Mouse (Mus musculus): ENCODE measurements around the gene Vnn1.
A peak's percentile ranks its signal among the peaks of the same experiment; 100 is the strongest.

Vnn1 gene

DNA sequence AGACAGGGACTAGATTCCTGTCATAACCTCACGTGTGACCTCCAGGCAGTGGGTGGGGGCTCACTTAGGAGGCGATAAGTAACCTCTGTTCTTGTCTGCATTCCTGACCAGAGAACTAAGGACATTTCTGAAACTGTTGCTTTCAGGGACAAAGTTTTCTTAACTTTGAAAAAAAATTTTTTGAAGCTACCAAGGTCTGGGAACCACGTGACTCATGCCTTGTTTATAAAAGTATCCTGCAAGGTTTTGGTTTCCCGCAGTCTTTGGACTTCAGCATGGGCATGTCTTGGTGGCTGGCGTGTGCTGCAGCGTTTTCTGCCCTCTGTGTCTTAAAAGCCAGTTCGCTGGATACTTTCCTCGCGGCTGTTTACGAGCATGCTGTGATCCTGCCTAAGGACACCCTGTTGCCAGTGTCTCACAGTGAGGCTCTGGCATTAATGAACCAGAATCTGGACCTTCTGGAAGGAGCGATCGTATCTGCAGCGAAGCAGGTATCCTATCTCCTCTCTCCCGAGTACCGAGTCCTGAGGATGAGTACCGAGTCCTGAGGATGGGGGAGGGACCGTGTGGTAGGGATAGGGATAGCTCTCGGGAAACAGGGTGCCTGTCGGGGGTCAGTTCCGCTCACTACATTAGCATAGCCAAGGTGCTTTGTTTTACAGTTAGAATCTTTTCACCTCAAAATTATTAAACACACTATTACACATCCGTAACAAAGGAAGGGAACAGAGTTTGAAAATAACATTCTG is at the start of gene Vnn1:
Vnn1 (plus strand) TSS at position 88 of the 749 bp plus-strand sequence.
- DNase-seq (ENCODE audit: low spot score in 2 of 2): no peak

DNA sequence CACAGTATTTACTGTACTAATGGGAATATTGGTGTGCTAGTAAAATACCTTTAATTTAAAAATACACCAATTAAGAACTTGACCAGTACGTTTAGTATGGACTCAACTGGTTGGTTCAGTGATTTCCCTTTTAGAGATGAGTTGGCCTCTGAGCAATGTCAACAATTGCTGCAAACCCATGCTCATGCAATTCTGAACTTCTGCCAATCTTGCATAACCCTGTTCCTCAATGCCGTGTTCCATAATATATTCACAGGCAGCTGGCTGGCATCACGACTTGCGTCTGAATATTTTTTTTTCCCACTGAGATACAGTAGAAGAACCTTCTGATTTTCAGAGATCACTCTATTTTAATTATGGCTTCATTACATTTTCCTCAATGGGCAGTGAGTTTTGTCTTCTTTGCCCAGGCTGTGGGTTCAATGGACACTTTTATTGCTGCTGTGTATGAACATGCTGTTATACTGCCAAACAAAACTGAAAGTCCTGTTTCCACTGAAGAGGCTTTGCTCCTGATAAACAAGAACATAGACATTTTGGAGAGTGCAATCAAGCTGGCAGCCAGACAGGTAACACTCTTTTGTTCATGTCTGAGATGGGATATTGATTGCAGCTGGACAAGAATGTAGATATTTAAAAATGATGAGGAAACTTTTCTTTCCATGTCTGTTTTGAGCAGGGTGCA is 43.1 kb upstream of the Vnn1 start, which contains the start of gene Vnn3:
Vnn3 (plus strand) TSS at position 235 of the 685 bp plus-strand sequence.
- DNase-seq (ENCODE audit: low spot score in 2 of 2): no peak

DNA sequence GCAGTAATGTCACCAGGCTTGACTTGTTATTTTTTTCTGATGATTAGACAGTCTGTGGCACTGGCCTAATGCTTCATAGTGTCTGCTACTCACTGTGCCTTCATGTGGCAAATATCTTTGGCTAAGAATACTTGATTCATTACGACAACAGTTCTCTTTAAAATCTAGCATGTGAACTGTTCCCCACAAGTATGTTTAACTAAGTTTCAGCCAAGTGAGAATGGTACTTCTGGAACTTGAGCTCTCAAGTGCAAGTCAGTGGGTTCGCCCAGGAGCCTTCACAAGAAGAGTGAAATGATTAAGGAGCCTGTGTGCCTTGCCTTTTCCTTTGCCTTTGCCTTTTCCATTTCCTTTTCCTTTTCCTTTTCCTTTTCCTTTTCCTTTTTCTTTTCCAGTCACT is 42.4 kb upstream of the Vnn1 start:
- DNase-seq (ENCODE audit: low spot score in 2 of 2): no peak

DNA sequence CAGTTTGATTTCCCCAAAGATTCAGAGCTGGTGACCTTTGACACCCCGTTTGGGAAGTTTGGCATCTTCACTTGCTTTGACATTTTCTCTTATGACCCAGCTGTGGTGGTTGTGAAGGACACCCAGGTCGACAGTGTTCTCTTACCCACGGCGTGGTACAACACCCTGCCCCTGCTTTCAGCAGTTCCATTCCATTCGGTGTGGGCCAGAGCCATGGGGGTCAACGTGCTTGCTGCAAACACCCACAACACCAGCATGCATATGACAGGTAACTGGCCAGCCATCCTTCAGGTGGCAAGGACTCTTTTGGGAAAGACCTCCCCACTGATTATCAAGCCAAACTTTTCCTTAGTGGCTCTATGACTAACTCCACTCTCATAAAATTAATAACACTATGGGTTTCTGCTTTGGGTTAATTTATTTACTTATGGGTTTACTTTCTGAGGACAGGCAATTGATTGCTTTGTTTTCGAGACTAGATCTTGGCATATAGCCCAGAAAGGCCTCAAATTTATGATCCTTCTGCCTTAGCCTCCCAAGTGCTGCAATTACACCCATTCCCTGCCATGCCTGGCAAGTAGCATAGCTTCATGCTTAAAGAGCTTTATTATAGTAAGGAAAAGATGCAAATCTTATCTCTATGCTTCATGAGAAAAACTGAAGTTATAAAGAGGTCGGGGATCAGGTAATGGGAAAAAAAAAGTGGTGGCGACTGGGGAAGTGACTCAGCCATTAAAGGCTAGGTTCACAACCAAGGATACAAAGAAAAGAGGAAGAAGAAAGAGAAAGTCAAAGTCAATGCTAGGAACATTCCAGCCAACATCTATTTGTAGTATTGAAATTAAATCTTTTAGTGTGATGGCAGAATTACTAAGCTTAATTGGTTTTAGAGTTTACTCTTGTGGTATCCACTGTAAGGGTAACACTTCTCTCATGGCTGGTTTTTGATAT is 29.9 kb upstream of the Vnn1 start:
- no peak for DNase-seq (ENCODE audit: low spot score in 2 of 2)

DNA sequence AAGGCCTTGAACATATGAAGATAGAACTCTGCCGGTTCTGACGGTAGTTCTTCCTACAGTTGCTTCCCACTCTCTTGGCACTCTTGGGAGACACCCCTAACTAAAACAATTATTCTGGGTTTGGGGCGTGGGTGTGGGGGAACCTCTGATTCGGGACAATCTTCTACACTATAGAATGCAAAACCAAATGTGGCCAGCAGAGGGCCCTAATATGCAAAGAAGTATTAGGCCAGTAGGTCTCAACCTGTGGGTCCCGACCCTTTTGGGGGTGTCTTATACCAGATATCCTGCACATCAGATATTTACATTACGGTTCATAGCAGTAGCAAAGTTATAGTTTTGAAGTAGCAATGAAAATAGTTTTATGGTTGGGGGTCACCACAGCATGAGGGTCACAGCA is 13.8 kb upstream of the Vnn1 start:
- DNase-seq (ENCODE audit: low spot score in 2 of 2): peak in 1 of 2 experiments; percentile 9

DNA sequence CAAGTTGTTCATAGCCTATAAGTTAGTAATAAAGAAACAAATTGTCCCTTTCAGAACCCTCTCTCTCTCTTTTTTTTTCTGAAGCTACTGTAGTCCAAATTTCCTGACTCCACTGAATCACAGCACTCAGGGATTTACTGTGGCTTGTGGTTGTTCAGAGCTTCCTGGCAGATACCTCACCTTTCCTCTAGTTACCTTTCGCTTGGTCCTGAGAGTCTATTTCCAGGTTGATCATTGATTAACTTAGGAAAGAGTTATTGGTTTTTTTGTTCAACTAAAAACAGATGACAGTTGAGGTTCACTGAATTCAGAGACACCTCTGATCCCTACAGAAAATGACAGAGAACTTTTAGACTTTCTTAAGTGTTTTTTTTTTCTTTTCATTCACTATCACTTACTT is 9.6 kb upstream of the Vnn1 start:
- no peak for DNase-seq (ENCODE audit: low spot score in 2 of 2)

DNA sequence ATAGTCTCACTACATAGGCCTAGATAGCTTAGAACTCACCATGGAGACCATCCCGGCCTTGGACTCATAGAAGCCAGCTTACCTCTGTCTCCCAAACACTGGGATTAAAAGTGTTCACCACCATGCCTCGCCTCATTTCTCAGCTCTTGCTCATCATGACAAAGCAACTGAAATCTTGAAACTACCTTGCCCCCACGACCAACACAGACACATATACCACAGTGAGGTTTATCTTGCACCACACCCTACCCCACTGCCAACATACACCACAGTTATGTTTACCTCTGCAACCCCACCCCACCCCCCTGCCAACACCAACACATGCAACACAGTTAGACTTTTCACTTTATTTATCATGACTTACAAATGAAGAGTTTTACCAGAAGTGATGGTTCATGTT is 8.4 kb upstream of the Vnn1 start:
- DNase-seq (ENCODE audit: low spot score in 2 of 2): no peak

DNA sequence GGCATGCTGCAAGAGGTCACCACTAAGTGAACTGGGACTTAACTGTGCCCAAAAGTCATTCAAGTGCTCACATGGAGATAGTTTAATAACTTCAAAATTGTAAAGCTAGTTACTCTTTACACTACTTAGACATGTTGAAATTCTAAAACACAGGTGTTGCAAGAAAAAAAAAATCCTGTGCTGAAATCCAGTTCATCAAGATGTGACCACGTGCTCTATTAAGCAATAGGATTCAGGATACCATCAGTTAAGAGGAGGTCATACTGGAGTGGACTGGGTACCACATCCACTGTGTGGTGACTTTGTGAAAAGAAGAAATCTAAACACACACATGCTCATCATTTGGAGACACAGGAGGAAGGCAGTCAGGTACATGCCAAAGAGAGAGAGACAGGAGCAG is 1.5 kb upstream of the Vnn1 start:
- DNase-seq (ENCODE audit: low spot score in 2 of 2): no peak

DNA sequence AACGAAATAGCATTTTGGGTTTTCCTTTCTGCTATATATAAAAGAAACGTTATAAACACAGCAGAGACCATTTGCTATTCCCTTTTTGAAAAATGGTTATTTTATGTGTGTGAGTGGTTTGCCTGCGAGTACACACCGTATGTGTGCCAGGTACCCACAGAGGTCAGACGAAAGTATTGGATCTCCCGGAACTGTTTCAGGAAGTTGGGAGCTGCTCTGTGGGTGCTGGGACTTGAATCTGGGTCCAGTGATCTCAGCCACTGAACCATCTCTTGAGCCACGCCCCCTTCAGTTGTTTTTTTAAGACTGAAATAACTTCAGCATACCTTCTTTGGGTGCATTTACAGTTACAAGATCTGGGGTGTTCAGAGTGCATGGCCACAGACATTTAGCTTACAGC is 888 bp downstream of the Vnn1 start:
- no peak for DNase-seq (ENCODE audit: low spot score in 2 of 2)

DNA sequence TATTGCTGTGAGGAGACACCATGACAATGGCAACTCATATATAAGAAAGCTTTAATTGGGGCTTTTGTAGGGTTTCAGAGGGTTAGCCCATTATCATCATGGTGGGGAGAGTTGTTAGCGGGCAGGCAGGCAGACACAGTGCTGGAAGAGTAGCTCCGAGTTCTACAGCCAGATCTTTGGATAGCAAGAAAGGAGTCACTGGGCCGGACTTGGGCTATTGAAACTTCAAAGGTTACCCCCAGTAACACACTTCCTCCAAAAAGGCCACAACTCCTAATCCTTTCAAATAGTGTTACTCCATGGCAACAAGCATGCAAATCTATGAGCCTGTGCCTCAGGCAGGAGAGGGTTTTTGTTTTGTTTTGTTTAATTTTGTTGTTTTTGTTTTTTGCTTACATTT is 6.6 kb downstream of the Vnn1 start:
- DNase-seq (ENCODE audit: low spot score in 2 of 2): no peak

DNA sequence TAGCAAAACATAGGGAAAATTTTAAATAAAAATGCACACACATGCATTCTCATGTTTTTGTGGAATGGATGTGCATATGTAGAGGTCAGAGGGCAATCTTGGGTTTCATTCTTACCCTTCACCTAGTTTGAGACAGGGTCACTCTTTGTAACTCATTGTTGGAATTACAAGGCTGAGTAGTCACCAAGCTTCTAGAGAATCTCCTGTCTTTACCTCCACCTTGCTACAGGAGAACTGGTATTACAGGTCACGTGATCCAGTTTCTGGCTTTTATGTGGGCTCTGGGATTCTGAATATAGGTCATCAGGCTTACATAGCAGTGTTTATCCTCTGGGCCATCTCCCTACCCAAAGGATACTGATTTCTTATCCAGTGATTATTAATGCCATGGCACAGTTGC is 11.2 kb downstream of the Vnn1 start:
- no peak for DNase-seq (ENCODE audit: low spot score in 2 of 2)

DNA sequence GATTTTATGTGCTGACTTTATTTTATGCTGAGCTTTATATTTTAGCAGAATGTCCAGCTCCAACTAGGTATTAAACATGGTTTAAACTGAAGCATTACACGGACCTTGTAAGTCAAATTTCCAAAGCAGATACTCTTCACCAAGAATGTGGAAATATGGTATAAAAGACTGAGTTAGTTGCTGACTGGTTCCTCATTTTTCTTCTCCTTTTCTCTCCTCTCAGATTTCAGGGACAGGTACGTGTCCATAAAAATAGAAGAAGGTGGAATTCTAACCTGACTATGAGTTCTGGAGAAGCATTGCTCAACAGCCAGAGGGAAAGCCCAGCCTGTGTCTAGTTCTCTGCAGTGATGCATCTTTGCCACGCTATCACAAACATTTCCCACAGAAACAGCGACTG is 25.6 kb downstream of the Vnn1 start, which contains the start of gene Taar1:
Taar1 (plus strand) TSS at position 301 of the 400 bp plus-strand sequence.
- DNase-seq (ENCODE audit: low spot score in 2 of 2): no peak

DNA sequence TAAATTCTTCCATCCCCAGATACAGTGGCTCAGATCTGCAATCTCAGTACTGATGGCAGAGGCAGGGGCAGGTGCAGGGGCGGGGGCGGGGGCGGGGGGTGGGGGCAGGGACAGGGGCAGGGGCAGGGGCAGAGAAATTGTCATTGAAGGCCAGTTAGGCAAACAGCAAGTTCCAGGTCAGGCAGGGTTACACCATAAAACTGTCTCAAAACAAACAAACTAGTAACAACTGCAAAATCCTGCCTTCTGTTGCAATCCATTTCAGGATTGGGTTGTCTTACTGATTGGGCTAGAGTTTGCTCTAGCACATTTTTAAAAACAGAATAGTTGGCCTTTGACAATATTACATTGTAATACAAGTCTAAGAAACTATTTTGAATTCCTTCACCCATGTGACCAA is 28.0 kb downstream of the Vnn1 start:
- no peak for DNase-seq (ENCODE audit: low spot score in 2 of 2)

DNA sequence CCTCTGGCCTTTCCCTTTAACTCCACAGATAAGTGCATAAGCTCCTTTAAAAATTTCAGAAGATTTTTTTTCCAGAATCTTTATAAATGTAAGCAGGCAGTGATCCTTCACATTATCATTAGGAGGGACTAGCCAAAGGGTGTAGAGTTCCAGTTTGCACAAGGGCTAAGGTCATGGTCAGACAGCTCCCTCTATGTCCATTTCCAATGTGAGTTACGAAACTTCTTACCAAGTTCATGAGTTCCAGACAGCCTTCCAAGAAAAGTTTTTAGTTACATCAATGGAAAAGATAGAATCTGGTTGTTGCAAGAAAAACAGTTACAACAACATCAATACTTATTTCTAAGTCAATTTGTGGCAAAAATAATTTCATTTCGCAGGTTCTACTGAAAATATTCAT is 29.5 kb downstream of the Vnn1 start:
- DNase-seq (ENCODE audit: low spot score in 2 of 2): no peak

DNA sequence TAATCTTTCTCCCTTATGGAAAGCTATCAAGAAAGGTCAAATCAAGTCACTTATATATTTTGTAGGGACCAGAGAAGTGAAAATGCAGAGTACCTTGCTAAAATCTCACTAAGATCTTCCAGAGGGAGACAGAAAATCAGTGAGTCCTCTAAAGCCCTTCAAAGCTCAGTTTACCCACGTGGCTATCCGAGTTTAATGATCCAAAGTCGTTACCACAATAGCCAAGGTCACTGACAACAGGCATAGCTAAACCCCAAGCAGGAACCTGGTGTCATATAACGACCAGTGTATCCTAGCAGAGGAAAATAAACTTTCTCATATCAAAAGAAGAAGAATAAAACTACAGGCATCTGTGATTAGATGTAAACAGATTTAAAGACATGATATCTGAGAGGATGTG is 43.1 kb downstream of the Vnn1 start:
- no peak for DNase-seq (ENCODE audit: low spot score in 2 of 2)

DNA sequence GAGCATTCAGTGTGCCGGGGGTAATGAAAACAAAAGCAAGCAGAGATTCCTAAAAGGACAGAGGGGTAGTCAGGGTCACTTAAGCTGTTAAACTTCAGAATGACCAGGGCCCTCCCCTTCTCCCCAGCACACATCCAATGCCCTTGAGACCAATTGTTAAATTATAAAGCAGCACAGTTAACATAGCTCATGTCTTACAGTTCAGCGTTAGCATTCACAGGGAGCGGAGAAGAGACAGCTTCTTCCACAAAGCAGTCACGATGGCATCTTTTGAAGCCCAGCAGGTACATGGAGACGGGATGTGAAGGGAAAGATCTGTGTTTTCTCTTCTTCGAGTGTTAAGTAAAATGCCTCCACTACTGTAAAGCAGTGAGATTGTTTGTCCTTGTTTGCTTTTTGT is 43.8 kb downstream of the Vnn1 start, which contains the start of gene Taar2:
Taar2 (plus strand) TSS at position 261 of the 400 bp plus-strand sequence.
- DNase-seq (ENCODE audit: low spot score in 2 of 2): no peak

DNA sequence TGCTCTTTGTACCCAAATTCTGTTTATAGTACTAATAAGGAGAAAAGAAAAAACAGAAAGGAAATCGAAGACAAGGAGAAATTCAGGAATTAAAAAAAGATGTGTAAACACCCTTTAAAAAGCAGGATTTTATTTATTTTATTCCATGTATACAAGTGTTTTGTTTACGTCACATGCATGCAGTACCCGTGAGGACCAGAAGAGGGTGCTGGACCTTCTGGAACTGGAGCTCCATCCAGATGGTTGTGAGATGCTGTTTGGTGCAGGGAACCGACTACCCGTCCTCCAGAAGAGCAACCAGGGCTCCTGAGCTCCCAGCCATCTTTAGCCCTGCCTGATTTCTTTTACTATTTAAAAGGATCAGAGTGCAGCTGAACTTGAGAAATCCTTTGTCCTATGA is 48.0 kb downstream of the Vnn1 start:
- DNase-seq (ENCODE audit: low spot score in 2 of 2): no peak

DNA sequence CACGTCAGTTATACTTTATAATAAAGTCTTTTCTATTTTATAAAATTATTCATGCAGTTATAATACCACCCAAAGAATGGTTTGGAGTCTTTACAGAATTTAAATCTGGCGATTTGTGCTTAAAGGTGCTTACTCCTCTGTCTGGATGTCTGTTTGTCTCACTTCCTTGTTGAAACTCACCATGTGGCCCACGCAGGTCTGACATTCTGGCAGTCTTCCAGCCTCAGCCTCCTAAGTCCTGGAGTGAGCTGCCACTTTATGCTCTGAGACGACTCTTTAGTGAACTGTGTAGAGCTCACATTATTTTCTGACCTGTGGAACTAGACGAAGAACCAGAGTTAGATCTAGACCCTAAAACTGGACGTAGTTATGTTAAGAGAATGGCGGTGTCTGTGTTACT is 53.5 kb downstream of the Vnn1 start:
- DNase-seq (ENCODE audit: low spot score in 2 of 2): no peak

DNA sequence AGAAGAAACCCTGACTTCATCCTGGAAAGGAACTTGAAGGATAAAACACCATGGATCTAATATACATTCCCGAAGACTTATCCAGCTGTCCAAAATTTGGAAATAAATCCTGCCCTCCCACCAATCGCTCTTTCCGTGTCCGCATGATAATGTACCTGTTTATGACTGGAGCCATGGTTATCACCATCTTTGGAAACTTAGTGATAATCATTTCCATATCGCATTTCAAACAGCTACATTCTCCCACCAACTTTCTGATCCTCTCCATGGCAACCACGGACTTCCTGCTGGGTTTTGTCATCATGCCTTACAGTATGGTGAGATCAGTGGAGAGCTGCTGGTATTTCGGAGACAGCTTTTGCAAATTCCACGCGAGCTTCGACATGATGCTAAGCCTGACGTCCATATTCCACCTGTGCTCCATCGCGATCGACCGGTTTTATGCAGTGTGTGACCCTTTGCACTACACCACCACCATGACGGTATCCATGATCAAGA is 55.1 kb downstream of the Vnn1 start, which contains the start of gene Taar3:
Taar3 (plus strand) TSS at position 51 of the 498 bp plus-strand sequence.
- DNase-seq (ENCODE audit: low spot score in 2 of 2): no peak

DNA sequence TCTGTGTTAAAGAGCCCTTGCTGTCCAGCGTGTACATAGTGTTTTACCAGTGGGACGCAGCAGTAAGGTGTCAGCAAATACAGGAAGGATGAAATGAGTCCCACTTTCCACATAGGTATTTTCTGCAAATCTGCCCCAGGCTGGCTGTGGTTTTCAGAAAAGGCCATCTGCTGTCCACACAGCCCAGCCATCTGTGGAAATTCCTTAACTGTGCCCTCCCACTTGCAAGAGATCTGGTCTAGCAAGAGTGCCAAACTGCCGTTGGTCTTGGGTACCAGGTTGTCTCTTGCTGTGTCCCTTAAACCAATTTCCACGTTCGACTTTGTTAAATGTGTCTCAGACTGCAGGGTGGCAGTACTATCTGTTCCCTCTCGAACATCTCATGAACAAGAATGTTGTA is 57.2 kb downstream of the Vnn1 start:
- DNase-seq (ENCODE audit: low spot score in 2 of 2): no peak
